Mouse (Mus musculus) neural tube, embryonic 11.5 days (tissue): ENCODE measurements around the gene Klk11. TPM values are rescaled to one million over a fixed set of nuclear protein-coding genes. Genes with fewer than 3 reads are reported as not detected.

Source experiments
- polyA plus RNA-seq: library from polyadenylated mRNA; unstranded; fragments of >200 nt; fragmentation: Nextera tagmentation; extraction: Ambion mirVana; gene quantifications from 2 replicates; pipeline ENCODE4 v1.2.1, GENCODE M21; 2014

Klk11 gene
- polyA plus RNA-seq, 1 experiment from 2014 or later, result not detected

Other genes with a start within 250 kb of the Klk11 start
- 1.2 and 1.3 TPM in 2 replicates for gene Cd33, start 230.2 kb upstream of the Klk11 start, polyA plus RNA-seq
- gene Zfp658, start 212.3 kb upstream of the Klk11 start, polyA plus RNA-seq, result 7.7 and 8.9 TPM in 2 replicates
- 18.4 and 19.3 TPM in 2 replicates for gene Zfp719, start 195.0 kb upstream of the Klk11 start, polyA plus RNA-seq
- gene Zfp819, start 167.4 kb upstream of the Klk11 start, polyA plus RNA-seq, result 0.25 and 0.64 TPM in 2 replicates
- gene Ceacam18, start 139.9 kb upstream of the Klk11 start, polyA plus RNA-seq, result not detected in 2 replicates
- gene Siglece, start 114.4 kb upstream of the Klk11 start, polyA plus RNA-seq, result 0.34 TPM in 1 of 2 replicates, not detected in the other
- 11.0 and 11.6 TPM in 2 replicates for gene Ctu1, start 102.6 kb upstream of the Klk11 start, polyA plus RNA-seq
- not detected in 2 replicates for gene Klk14, start 84.2 kb upstream of the Klk11 start, polyA plus RNA-seq
- 0.39 TPM in 1 of 2 replicates, not detected in the other for gene Klk13, start 62.0 kb upstream of the Klk11 start, polyA plus RNA-seq
- not detected in 2 replicates for gene Klk12, start 5.7 kb upstream of the Klk11 start, polyA plus RNA-seq
- gene Klk10, start 6.4 kb downstream of the Klk11 start, polyA plus RNA-seq, result not detected in 2 replicates
- gene Klk9, start 17.3 kb downstream of the Klk11 start, polyA plus RNA-seq, result not detected in 2 replicates
- 8.6 and 9.4 TPM in 2 replicates for gene Klk8, start 23.0 kb downstream of the Klk11 start, polyA plus RNA-seq
- gene Klk7, start 36.7 kb downstream of the Klk11 start, polyA plus RNA-seq, result not detected in 2 replicates
- gene Klk6, start 49.9 kb downstream of the Klk11 start, polyA plus RNA-seq, result not detected in 2 replicates
- not detected in 2 replicates for gene Klk5, start 67.4 kb downstream of the Klk11 start, polyA plus RNA-seq
- gene Klk4, start 106.6 kb downstream of the Klk11 start, polyA plus RNA-seq, result not detected in 2 replicates
- not detected in 2 replicates for gene Klk15, start 159.1 kb downstream of the Klk11 start, polyA plus RNA-seq
- gene Klk1b8, start 176.1 kb downstream of the Klk11 start, polyA plus RNA-seq, result not detected in 2 replicates
- gene Klk1b1, start 192.1 kb downstream of the Klk11 start, polyA plus RNA-seq, result not detected in 2 replicates
- gene Klk1b9, start 201.5 kb downstream of the Klk11 start, polyA plus RNA-seq, result not detected in 2 replicates
- gene Klk1b11, start 221.3 kb downstream of the Klk11 start, polyA plus RNA-seq, result not detected in 2 replicates
- gene Klk1b26, start 237.6 kb downstream of the Klk11 start, polyA plus RNA-seq, result not detected in 2 replicates